In the genomic region with DNA sequence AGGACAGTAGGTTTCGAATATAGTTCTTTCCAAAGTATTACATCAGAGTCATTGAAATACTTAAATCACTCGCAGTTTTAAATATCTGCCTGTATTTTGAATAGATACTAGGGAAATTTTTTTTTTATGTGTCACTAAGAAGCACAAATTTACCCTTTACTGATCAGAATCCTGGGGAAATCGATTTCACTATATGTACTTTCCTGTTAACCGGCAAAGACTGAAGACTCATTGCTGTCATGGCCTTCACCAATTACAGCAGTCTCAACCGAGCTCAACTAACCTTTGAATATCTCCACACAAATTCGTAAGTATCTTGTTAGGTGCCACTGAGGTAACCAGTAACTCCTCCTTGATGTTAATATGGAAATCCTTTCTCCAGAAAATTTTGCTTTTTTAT, we compare ENCODE assay signal across 8 mouse cellular contexts. TPM values are rescaled to one million over a fixed set of nuclear protein-coding genes. Genes with fewer than 3 reads are reported as not detected.
DNase-seq lines count a peak whose midpoint lies in the region; ATAC-seq and TF ChIP-seq lines count a peak whose summit lies in the region.

No protein-coding gene starts in this region.

- no peak overlapping the region for H3K9ac ChIP-seq in embryonic facial prominence, embryonic 11.5 days (replicated peaks; ENCODE audit: low read length)
- H3K9ac ChIP-seq in intestine, embryonic 14.5 days (ENCODE audit: low read length), result no peak overlapping the region
- H3K9ac ChIP-seq in midbrain, embryonic 16.5 days (ENCODE audit: low read depth, low read length), result 0 out of 2 replicates have a peak overlapping the region, but pooled peaks have one; percentile 87

- DNase-seq in kidney, adult 2 months, result no peak
- DNase-seq in kidney, adult 11 months, result no peak
- DNase-seq in embryonic facial prominence, embryonic 11.5 days (ENCODE audit: low spot score), result no peak
- DNase-seq in intestine, embryonic 14.5 days (ENCODE audit: low spot score), result no peak
- no peak for DNase-seq in gastrocnemius, postnatal 25 days
- DNase-seq in spleen, postnatal 10 days (ENCODE audit: low spot score in 2 of 2), result no peak
- DNase-seq in kidney, postnatal 4 days, result no peak

- 0 out of 2 replicates have a peak, but pooled peaks cover 4% of the 10 kb centered on the region for H3K9me3 ChIP-seq in embryonic facial prominence, embryonic 11.5 days (replicated peaks; ENCODE audit: control insufficient read depth, low read length)
- peaks cover 12% of the 10 kb centered on the region for H3K9me3 ChIP-seq in intestine, embryonic 14.5 days (ENCODE audit: control insufficient read depth, low read length)
- peaks cover 4% of the 10 kb centered on the region; the same call in 1 of the 2 replicates for H3K9me3 ChIP-seq in midbrain, embryonic 16.5 days (replicated peaks; ENCODE audit: control insufficient read depth, low read length, poor library complexity, severe bottlenecking)

- no peak for TF ChIP-seq CTCF in kidney, adult 2 months (conservative IDR thresholded peaks at IDR 0.05; ENCODE audit: insufficient read depth, insufficient read length, low read depth, low read length)

- peaks cover 7% of the 10 kb centered on the region; the same call in 1 of the 2 replicates for H3K36me3 ChIP-seq in kidney, adult 2 months (ENCODE audit: control insufficient read depth, insufficient read depth, low read length)
- peaks cover 14% of the 10 kb centered on the region for H3K36me3 ChIP-seq in embryonic facial prominence, embryonic 11.5 days (replicated peaks; ENCODE audit: control insufficient read depth, insufficient read depth, low read depth, low read length)
- H3K36me3 ChIP-seq in intestine, embryonic 14.5 days (ENCODE audit: control insufficient read depth, insufficient read depth, low read length), result peaks cover 35% of the 10 kb centered on the region
- H3K36me3 ChIP-seq in midbrain, embryonic 16.5 days (ENCODE audit: control insufficient read depth, insufficient read depth, low read length), result peaks cover 17% of the 10 kb centered on the region

- ATAC-seq in embryonic facial prominence, embryonic 11.5 days (replicated peaks; ENCODE audit: insufficient number of reproducible peaks, low FRiP score, low TSS enrichment, low read depth), result no peak
- ATAC-seq in intestine, embryonic 14.5 days (replicated peaks; ENCODE audit: low FRiP score, low TSS enrichment, low read depth), result no peak
- ATAC-seq in midbrain, embryonic 16.5 days, result no peak

- peak overlapping the region; percentile 69 for H3K4me2 ChIP-seq in embryonic facial prominence, embryonic 11.5 days (ENCODE audit: low read depth, low read length)
- peak overlapping the region; percentile 80 for H3K4me2 ChIP-seq in intestine, embryonic 14.5 days (ENCODE audit: low read length)
- peak overlapping the region; percentile 83 for H3K4me2 ChIP-seq in midbrain, embryonic 16.5 days (ENCODE audit: low read length)

- peaks cover 8% of the 10 kb centered on the region; the same call in 1 of the 2 replicates for H3K4me1 ChIP-seq in kidney, adult 2 months (ENCODE audit: control insufficient read depth, insufficient read depth, low read length)
- 0 out of 2 replicates have a peak, but pooled peaks cover 2% of the 10 kb centered on the region for H3K4me1 ChIP-seq in embryonic facial prominence, embryonic 11.5 days (ENCODE audit: control insufficient read depth, insufficient read depth, low read length)
- H3K4me1 ChIP-seq in intestine, embryonic 14.5 days (replicated peaks; ENCODE audit: control insufficient read depth, insufficient read depth, low read length), result peaks cover 8% of the 10 kb centered on the region
- peaks cover 28% of the 10 kb centered on the region for H3K4me1 ChIP-seq in midbrain, embryonic 16.5 days (ENCODE audit: control insufficient read depth, insufficient read depth, low read length)

- 92% methylated on average over 6 of the region's 6 CpGs for WGBS in kidney, adult 2 months
- WGBS in embryonic facial prominence, embryonic 11.5 days, result 95% methylated on average over 6 of the region's 6 CpGs
- 91% methylated on average over 6 of the region's 6 CpGs for WGBS in intestine, embryonic 14.5 days
- 98% methylated on average over 6 of the region's 6 CpGs for WGBS in midbrain, embryonic 16.5 days

- no peak for TF ChIP-seq POLR2A in kidney, adult 2 months (IDR thresholded peaks at IDR 0.05; ENCODE audit: low read depth, low read length)

- H3K27me3 ChIP-seq in kidney, adult 2 months (replicated peaks; ENCODE audit: control insufficient read depth, insufficient read depth, low read length), result no peaks in the 10 kb centered on the region
- H3K27me3 ChIP-seq in embryonic facial prominence, embryonic 11.5 days (ENCODE audit: control insufficient read depth, insufficient read depth, low read length), result no peaks in the 10 kb centered on the region
- H3K27me3 ChIP-seq in intestine, embryonic 14.5 days (replicated peaks; ENCODE audit: control insufficient read depth, insufficient read depth, low read length), result no peaks in the 10 kb centered on the region
- no peaks in the 10 kb centered on the region for H3K27me3 ChIP-seq in midbrain, embryonic 16.5 days (ENCODE audit: control insufficient read depth, insufficient read depth, low read depth, low read length)

- H3K27ac ChIP-seq in kidney, adult 2 months (ENCODE audit: insufficient read depth, low read depth, low read length), result no peak overlapping the region
- H3K27ac ChIP-seq in embryonic facial prominence, embryonic 11.5 days (replicated peaks; ENCODE audit: low read depth, low read length), result no peak overlapping the region
- H3K27ac ChIP-seq in intestine, embryonic 14.5 days (ENCODE audit: low read depth), result no peak overlapping the region
- no peak overlapping the region for H3K27ac ChIP-seq in midbrain, embryonic 16.5 days (ENCODE audit: low read length)

- peak overlapping the region; percentile 92; the same call in 1 of the 2 replicates for H3K4me3 ChIP-seq in kidney, adult 2 months (ENCODE audit: insufficient read depth, low read depth, low read length)
- peak overlapping the region; percentile 83 for H3K4me3 ChIP-seq in embryonic facial prominence, embryonic 11.5 days (ENCODE audit: low read depth, low read length)
- H3K4me3 ChIP-seq in intestine, embryonic 14.5 days (ENCODE audit: low read depth, low read length), result peak overlapping the region; percentile 84
- peak overlapping the region; percentile 99 for H3K4me3 ChIP-seq in midbrain, embryonic 16.5 days (ENCODE audit: low read depth, low read length)

RNA-seq across cellular contexts. Expression of gene Morc2a, which starts 1.1 kb away (rescaled TPM):
- 8.6 and 9.2 TPM in 2 replicates for polyA plus RNA-seq in kidney, adult 2 months (2012; rRNA removed)
- polyA plus RNA-seq in embryonic facial prominence, embryonic 11.5 days (2014; fragmentation: Nextera tagmentation; extraction: Ambion mirVana), result 28.9 and 30.5 TPM in 2 replicates
- 24.8 and 25.6 TPM in 2 replicates for polyA plus RNA-seq in intestine, embryonic 14.5 days (2014; fragmentation: Nextera tagmentation; extraction: Ambion mirVana)
- polyA plus RNA-seq in midbrain, embryonic 16.5 days (2015; fragmentation: Nextera tagmentation; extraction: Ambion mirVana), result 33.7 and 38.5 TPM in 2 replicates
- total RNA-seq in gastrocnemius, postnatal 25 days (2021), result 10 to 100 TPM; 15.5 to 15.9 TPM
